Mouse (Mus musculus) ES-E14 (cell line): ENCODE data around the gene Crlf1. TPM values are rescaled to one million over a fixed set of nuclear protein-coding genes. Genes with fewer than 3 reads are reported as not detected.
A peak's percentile ranks its signal among the peaks of the same experiment; 100 is the strongest.

Experiments used
- DNase-seq: peaks from one replicate; pipeline ENCODE4 v3.0.0-alpha.2; 2013; ENCODE audit warnings: low read depth, low spot score
- H3K27ac ChIP-seq: 2 replicates; pipeline ENCODE4 v1.5.1; 2012; ENCODE audit warnings: low read depth, mild to moderate bottlenecking, low read length, moderate library complexity, mixed read lengths; ENCODE audit not compliant: poor library complexity, insufficient read depth, severe bottlenecking
- H3K36me3 ChIP-seq: 2 replicates; pipeline ENCODE4 v1.6.1; 2012; ENCODE audit warnings: mild to moderate bottlenecking, low read length, moderate library complexity, mixed read lengths; ENCODE audit not compliant: control insufficient read depth, poor library complexity, insufficient read depth, severe bottlenecking
- H3K4me1 ChIP-seq, 2 experiments: fragments of 150-350 bp in 1 of 2; sonication (generic) in 1 of 2; 2 replicates each; pipeline ENCODE4 v1.6.1; 2012; ENCODE audit warnings: low read length in 2 of 2, mild to moderate bottlenecking in 1 of 2, mixed read lengths in 1 of 2; ENCODE audit not compliant: control insufficient read depth in 2 of 2, insufficient read depth in 2 of 2, poor library complexity in 1 of 2
- H3K4me3 ChIP-seq, 2 experiments: fragments of 150-350 bp in 1 of 2; sonication (generic) in 1 of 2; 2 replicates each; pipeline ENCODE4 v1.5.1; 2012; ENCODE audit warnings: low read length in 2 of 2, low read depth in 1 of 2, mild to moderate bottlenecking in 1 of 2, mixed read lengths in 1 of 2; ENCODE audit not compliant: insufficient read depth in 1 of 2, poor library complexity in 1 of 2, severe bottlenecking in 1 of 2
- H3K9ac ChIP-seq: 2 replicates; pipeline ENCODE4 v1.6.1; 2012; ENCODE audit warnings: low read depth, mild to moderate bottlenecking, low read length, mixed read lengths; ENCODE audit not compliant: poor library complexity, insufficient read depth, severe bottlenecking
- H3K9me3 ChIP-seq: fragments of 150-350 bp; sonication (generic); 2 replicates; pipeline ENCODE4 v1.6.1; 2012; ENCODE audit warnings: low read depth, mild to moderate bottlenecking, low read length; ENCODE audit not compliant: control insufficient read depth, insufficient read depth
- CHD2 ChIP-seq: IDR thresholded peaks from 2 replicates; pipeline ENCODE4 v1.6.1; 2014; ENCODE audit warnings: mild to moderate bottlenecking, low read depth, low read length, inconsistent platforms
- HCFC1 ChIP-seq: IDR thresholded peaks from 2 replicates; pipeline ENCODE4 v1.6.1; 2012; ENCODE audit warnings: low read length, inconsistent platforms, borderline replicate concordance; ENCODE audit not compliant: insufficient read depth
- MAFK ChIP-seq: IDR thresholded peaks from 2 replicates; pipeline ENCODE4 v1.6.1; 2014; ENCODE audit warnings: mild to moderate bottlenecking, low read depth, low read length, inconsistent platforms; ENCODE audit not compliant: insufficient read depth
- ZC3H11A ChIP-seq: IDR thresholded peaks from 2 replicates; pipeline ENCODE4 v1.6.1; 2012; ENCODE audit warnings: low read depth, mild to moderate bottlenecking, inconsistent platforms, low read length, borderline replicate concordance
- ZNF384 ChIP-seq: IDR thresholded peaks from 2 replicates; pipeline ENCODE4 v1.6.1; 2012; ENCODE audit warnings: low read depth, low read length, inconsistent platforms
- in situ Hi-C, 2 experiments: fragments of 600-800 bp; cut with MboI; formaldehyde crosslinking; loops; one replicate each; pipeline ENCODE4 v1.15.1; 2025; ENCODE audit warnings: low sequenced_read_pairs in 2 of 2, inconsistent platforms in 1 of 2; ENCODE audit not compliant: unreplicated experiment in 2 of 2
- total RNA-seq: library from RNA; depleted of rRNA; stranded (reverse); fragments of 300-350 nt; gene quantifications from 2 replicates; pipeline ENCODE4 v1.2.3, GENCODE M21; 2012

Gene Crlf1
- total RNA-seq, 1 experiment, result 29.3 TPM

GRCm38 (mm10) chr8:70486191-70486681, 6.7 kb upstream of the Crlf1 start:
- H3K9me3 ChIP-seq, result no peaks in the 10 kb centered on the region
- H3K4me1 ChIP-seq, result peaks cover 7 to 20% of the 10 kb centered on the region in 2 experiments; a peak in 2 of 4 replicates
- H3K4me3 ChIP-seq, result no peak overlapping the region
- in situ Hi-C loops, result no loop called here
- DNase-seq, result no peak
- TF ChIP-seq ZC3H11A (no peak), CHD2 (no peak), HCFC1 (no peak), ZNF384 (no peak), MAFK (no peak)
- H3K27ac ChIP-seq, result no peak overlapping the region
- H3K9ac ChIP-seq, result no peak overlapping the region
- no peaks in the 10 kb centered on the region for H3K36me3 ChIP-seq

- in situ Hi-C loops, result no loop called here
- Histone ChIP-seq H3K9ac (peak within 1 kb of the TSS; percentile 34), H3K36me3 (no peaks in the 10 kb centered on the region), H3K27ac (no peak within 1 kb of the TSS), H3K4me3 (peak within 1 kb of the TSS; percentile 45 to 62), H3K4me1 (peaks cover 7 to 23% of the 10 kb centered on the region in 2 experiments; a peak in 2 of 4 replicates), H3K9me3 (no peaks in the 10 kb centered on the region)
- no peak for DNase-seq
- TF ChIP-seq ZNF384 (no peak), MAFK (no peak), HCFC1 (no peak), CHD2 (no peak), ZC3H11A (no peak)
These were observed 5.9 kb upstream of the Crlf1 start, which contains the start of gene Tmem59l for GRCm38 (mm10) chr8:70486941-70487520. Gene Tmem59l, minus strand, starts transcription at chr8:70487358.

- in situ Hi-C loops, result no loop called here
- peak overlapping the region; percentile 39; the same call in 1 of the 2 replicates for H3K9ac ChIP-seq
- no peak for DNase-seq
- peak overlapping the region; percentile 21 to 45 for H3K4me3 ChIP-seq
- peaks cover 7 to 23% of the 10 kb centered on the region in 2 experiments; a peak in 2 of 4 replicates for H3K4me1 ChIP-seq
- TF ChIP-seq CHD2 (no peak), MAFK (no peak)
- no peaks in the 10 kb centered on the region for H3K36me3 ChIP-seq
- H3K9me3 ChIP-seq, result no peaks in the 10 kb centered on the region
- no peak overlapping the region for H3K27ac ChIP-seq
These were observed 4.8 kb upstream of the Crlf1 start for GRCm38 (mm10) chr8:70487993-70488796.

GRCm38 (mm10) chr8:70488931-70489470, 4.0 kb upstream of the Crlf1 start:
- DNase-seq, result no peak
- no peak overlapping the region for H3K27ac ChIP-seq
- peak overlapping the region; percentile 25 to 29; a peak in 2 of 4 replicates for H3K4me3 ChIP-seq

More at GRCm38 (mm10) chr8:70488931-70489470, 4.0 kb upstream of the Crlf1 start:
- no peaks in the 10 kb centered on the region for H3K9me3 ChIP-seq
- TF ChIP-seq MAFK, result no peak
- in situ Hi-C loops, result no loop called here
- peaks cover 7 to 30% of the 10 kb centered on the region in 2 experiments; a peak in 2 of 4 replicates for H3K4me1 ChIP-seq
- H3K9ac ChIP-seq, result peak overlapping the region; percentile 39; the same call in 1 of the 2 replicates
- no peaks in the 10 kb centered on the region for H3K36me3 ChIP-seq
